Mouse (Mus musculus): Measurements from ENCODE around the gene E130114P18Rik.
A peak's percentile ranks its signal among the peaks of the same experiment; 100 is the strongest.

E130114P18Rik gene

GRCm38 (mm10) chr4:97753521-97753920 is 24.4 kb downstream of the E130114P18Rik start:
- no peak for DNase-seq (ENCODE audit: extremely low spot score, low spot score)

GRCm38 (mm10) chr4:97752276-97753010 is 25.4 kb downstream of the E130114P18Rik start:
- DNase-seq (ENCODE audit: extremely low spot score, low spot score): peak; percentile 19

GRCm38 (mm10) chr4:97751483-97752251 is 26.2 kb downstream of the E130114P18Rik start:
- peak; percentile 76 for DNase-seq (ENCODE audit: extremely low spot score, low spot score)

GRCm38 (mm10) chr4:97751030-97751482 is 26.8 kb downstream of the E130114P18Rik start:
- peak; percentile 90 for DNase-seq (ENCODE audit: extremely low spot score, low spot score)

GRCm38 (mm10) chr4:97750401-97750800 is 27.5 kb downstream of the E130114P18Rik start:
- no peak for DNase-seq (ENCODE audit: extremely low spot score, low spot score)

GRCm38 (mm10) chr4:97746106-97746900 is 31.6 kb downstream of the E130114P18Rik start:
- no peak for DNase-seq (ENCODE audit: extremely low spot score, low spot score)

GRCm38 (mm10) chr4:97745296-97746105 is 32.4 kb downstream of the E130114P18Rik start:
- DNase-seq (ENCODE audit: extremely low spot score, low spot score): peak; percentile 84

- DNase-seq (ENCODE audit: extremely low spot score, low spot score): no peak
These were observed 33.9 kb downstream of the E130114P18Rik start for GRCm38 (mm10) chr4:97743932-97744331.

GRCm38 (mm10) chr4:97733392-97733791 is 44.5 kb downstream of the E130114P18Rik start:
- no peak for DNase-seq (ENCODE audit: extremely low spot score, low spot score)

- no peak for DNase-seq (ENCODE audit: extremely low spot score, low spot score)
These were observed 47.5 kb downstream of the E130114P18Rik start for GRCm38 (mm10) chr4:97730416-97730815.

GRCm38 (mm10) chr4:97729999-97730398 is 47.9 kb downstream of the E130114P18Rik start:
- DNase-seq (ENCODE audit: extremely low spot score, low spot score): no peak

- no peak for DNase-seq (ENCODE audit: extremely low spot score, low spot score)
These were observed 49.4 kb downstream of the E130114P18Rik start for GRCm38 (mm10) chr4:97728520-97728919.

- DNase-seq (ENCODE audit: extremely low spot score, low spot score): no peak
These were observed 54.5 kb downstream of the E130114P18Rik start for GRCm38 (mm10) chr4:97723374-97723773.

- DNase-seq (ENCODE audit: extremely low spot score, low spot score): no peak
These were observed 55.2 kb downstream of the E130114P18Rik start for GRCm38 (mm10) chr4:97722666-97723065.

- no peak for DNase-seq (ENCODE audit: extremely low spot score, low spot score)
These were observed 63.3 kb downstream of the E130114P18Rik start for GRCm38 (mm10) chr4:97714616-97715015.

- DNase-seq (ENCODE audit: extremely low spot score, low spot score): no peak
These were observed 63.7 kb downstream of the E130114P18Rik start for GRCm38 (mm10) chr4:97714101-97714615.

- DNase-seq (ENCODE audit: extremely low spot score, low spot score): no peak
These were observed 65.3 kb downstream of the E130114P18Rik start for GRCm38 (mm10) chr4:97712547-97712946.

GRCm38 (mm10) chr4:97710048-97710765 is 67.7 kb downstream of the E130114P18Rik start:
- DNase-seq (ENCODE audit: extremely low spot score, low spot score): no peak

GRCm38 (mm10) chr4:97707373-97708152 is 70.3 kb downstream of the E130114P18Rik start:
- DNase-seq (ENCODE audit: extremely low spot score, low spot score): no peak

All from neural tube, embryonic 10.5 days (tissue).